Comparison of ENCODE assay signal across 8 mouse cellular contexts in the genomic region with DNA sequence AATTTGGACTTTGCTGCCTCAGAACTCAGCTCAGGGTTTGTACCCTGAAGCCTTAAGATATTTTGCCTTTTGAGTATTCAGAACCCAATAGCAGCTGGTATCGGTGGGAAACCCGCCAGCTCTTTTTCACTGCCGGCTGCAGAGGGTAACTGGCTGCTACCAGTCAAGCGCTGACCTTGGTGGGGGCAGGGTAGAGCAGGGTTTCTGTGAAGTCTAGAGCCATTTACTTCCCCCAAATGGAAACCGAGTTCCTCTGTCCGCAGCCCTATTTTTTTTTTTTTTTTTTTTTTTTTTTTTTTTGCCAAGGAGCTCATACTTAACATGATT. TPM values are rescaled to one million over a fixed set of nuclear protein-coding genes. Genes with fewer than 3 reads are reported as not detected.
DNase-seq lines count a peak whose midpoint lies in the region; ATAC-seq lines count a peak whose summit lies in the region.

No protein-coding gene starts in this region.

- H3K27ac ChIP-seq in hindbrain, embryonic 15.5 days (replicated peaks) = peak overlapping the region; percentile 95

- H3K27me3 ChIP-seq in hindbrain, embryonic 15.5 days = no peaks in the 10 kb centered on the region

- peak overlapping the region; percentile 72 for H3K4me2 ChIP-seq in hindbrain, embryonic 15.5 days

- H3K9me3 ChIP-seq in hindbrain, embryonic 15.5 days = no peaks in the 10 kb centered on the region

- H3K4me1 ChIP-seq in hindbrain, embryonic 15.5 days (replicated peaks) = peaks cover 34% of the 10 kb centered on the region

- ATAC-seq in hindbrain, embryonic 15.5 days (ENCODE audit: low FRiP score, low read depth) = no peak
- ATAC-seq in monocyte, adult 5-6 weeks (replicated peaks; ENCODE audit: insufficient number of reproducible peaks, low FRiP score, low TSS enrichment, poor library complexity, severe bottlenecking) = no peak

- H3K4me3 ChIP-seq in hindbrain, embryonic 15.5 days = peak overlapping the region; percentile 46

- DNase-seq in NIH3T3 (ENCODE audit: low read depth) = peak; percentile 87
- DNase-seq in cerebellum, adult 8-10 months = peak; percentile 65
- peak; percentile 20 to 45 for DNase-seq in frontal cortex, postnatal 36 days (ENCODE audit: low spot score in 2 of 2)
- peak; percentile 34 for DNase-seq in left cerebral cortex, adult 11 months (ENCODE audit: low spot score)
- peak; percentile 82 for DNase-seq in lung, postnatal 25 days (ENCODE audit: low spot score)
- peak; percentile 51 for DNase-seq in right cerebral cortex, postnatal 4 days

- peak overlapping the region; percentile 59 for H3K9ac ChIP-seq in hindbrain, embryonic 15.5 days

- no peaks in the 10 kb centered on the region for H3K36me3 ChIP-seq in hindbrain, embryonic 15.5 days

- under 1% methylated on average over 6 of the region's 6 CpGs for WGBS in hindbrain, embryonic 15.5 days

RNA-seq across cellular contexts. Expression of gene Jun, which starts 1.7 kb away (rescaled TPM):
- 60.7 and 62.3 TPM in 2 replicates for polyA plus RNA-seq in hindbrain, embryonic 15.5 days (2015; fragmentation: Nextera tagmentation; extraction: Ambion mirVana)
- 141 to 642 TPM (median 148 TPM) in 3 replicates for total RNA-seq in monocyte, adult 5-6 weeks (2017)

Comparison
In these comparisons a context has a peak if more than half of its experiments do, and no peak if none do; other contexts are left out.
1. DNase-seq: peak in every context shown above with its lines; median percentile 87 in NIH3T3; 82 in lung, postnatal 25 days; 65 in cerebellum, adult 8-10 months; 51 in right cerebral cortex, postnatal 4 days; 34 in left cerebral cortex, adult 11 months; 32 in frontal cortex, postnatal 36 days.